Mouse (Mus musculus) ovary, postnatal 36 days (tissue): ENCODE results near the gene Gmppb.
A peak's percentile ranks its signal among the peaks of the same experiment; 100 is the strongest.

ENCODE experiments used
- DNase-seq: peaks from one replicate; pipeline ENCODE4 v3.0.0; 2022; ENCODE audit warnings: low spot score, mixed read lengths

The Gmppb gene

DNA sequence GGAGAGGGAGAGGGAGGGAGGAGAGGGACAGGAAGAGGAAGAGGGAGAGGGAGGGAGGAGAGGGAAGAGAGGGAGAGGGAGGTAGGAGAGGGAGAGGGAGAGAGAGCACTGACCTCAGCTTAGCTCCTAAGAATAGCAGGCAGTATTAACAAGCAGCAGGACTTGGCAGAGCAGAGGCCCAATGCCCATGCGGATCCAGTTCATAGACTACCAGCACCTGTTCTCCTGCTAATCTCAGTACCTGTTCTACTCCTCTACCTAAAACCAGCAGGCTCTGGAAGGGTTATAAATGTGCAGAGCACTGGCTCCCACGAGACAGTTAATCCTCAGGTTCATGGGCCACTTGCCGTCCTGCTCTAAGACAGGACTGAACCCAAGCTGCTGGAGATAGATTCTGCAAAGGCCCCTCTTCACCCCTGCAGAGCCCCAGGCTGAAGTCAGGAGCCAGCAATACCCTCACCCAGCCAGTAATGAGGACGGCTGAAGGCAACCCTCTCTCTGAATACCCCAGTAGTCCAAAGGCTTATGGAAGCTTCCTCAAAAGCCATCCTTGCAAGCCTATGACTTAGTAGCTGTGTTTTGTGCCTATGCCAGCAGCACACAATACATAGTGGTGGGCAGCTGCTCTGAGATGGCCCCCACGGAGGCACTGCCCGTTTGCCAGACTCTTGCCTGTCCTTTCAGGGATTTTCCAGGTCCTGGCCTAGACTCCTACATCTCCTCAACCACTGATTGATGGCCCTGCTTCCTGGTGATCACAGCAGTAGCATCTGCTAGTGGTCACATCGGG lies 24.3 kb downstream of the Gmppb start:
- no peak for DNase-seq

DNA sequence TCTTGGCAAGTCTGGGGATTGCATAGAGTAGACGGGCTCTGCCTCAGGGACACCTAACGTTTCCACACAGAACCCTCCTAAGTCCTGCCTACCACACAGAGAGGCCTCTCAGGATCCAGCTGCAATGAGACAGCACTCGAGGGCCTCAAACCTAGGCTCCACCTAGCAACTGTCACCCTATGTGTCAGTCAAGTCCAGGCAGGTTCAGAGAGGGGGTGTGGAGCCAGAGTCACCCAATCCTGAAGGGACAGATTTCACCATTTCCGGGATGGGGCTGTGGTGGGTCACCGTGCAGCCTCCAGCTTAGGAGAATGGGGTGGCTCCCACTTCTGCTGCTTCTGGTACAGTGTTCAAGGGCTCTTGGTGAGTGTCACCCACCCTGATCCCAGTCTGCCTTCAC lies 31.1 kb downstream of the Gmppb start, which contains the start of gene Mst1:
Gene Mst1, plus strand, starts transcription at position 269 of the 400 bp plus-strand sequence.
- no peak for DNase-seq

DNA sequence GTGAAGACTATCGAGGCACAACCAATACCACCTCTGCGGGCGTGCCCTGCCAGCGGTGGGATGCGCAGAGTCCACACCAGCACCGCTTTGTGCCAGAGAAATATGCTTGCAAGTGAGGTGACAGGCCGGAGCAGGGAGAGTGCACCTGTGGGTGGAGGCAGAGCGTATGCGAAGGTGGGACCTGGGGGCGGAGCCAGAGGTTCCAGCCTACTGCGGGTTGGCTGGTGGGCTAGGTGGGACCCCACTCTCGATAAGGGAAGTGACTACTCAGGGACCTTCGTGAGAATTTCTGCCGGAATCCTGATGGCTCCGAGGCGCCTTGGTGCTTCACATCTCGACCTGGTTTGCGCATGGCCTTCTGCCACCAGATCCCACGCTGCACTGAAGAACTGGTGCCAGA lies 33.5 kb downstream of the Gmppb start:
- no peak for DNase-seq

DNA sequence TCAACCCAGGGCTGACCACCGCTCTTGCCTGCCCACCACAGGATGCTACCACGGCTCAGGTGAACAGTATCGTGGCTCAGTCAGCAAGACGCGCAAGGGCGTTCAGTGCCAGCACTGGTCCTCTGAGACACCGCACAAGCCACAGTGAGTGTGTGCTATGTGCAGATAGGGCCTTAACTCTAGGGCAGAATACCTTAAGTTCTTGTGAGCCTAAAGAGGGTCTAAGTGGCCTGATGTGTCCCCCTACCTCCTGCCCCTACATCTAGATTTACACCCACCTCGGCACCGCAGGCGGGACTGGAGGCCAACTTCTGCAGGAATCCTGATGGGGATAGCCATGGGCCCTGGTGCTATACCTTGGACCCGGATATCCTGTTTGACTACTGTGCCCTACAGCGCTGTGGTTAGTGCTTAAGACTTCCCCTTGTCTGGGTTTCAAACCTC lies 34.0 kb downstream of the Gmppb start, which contains the start of gene Rnf123:
Gene Rnf123, minus strand, starts transcription at position 359 of the 444 bp plus-strand sequence.
- no peak for DNase-seq

DNA sequence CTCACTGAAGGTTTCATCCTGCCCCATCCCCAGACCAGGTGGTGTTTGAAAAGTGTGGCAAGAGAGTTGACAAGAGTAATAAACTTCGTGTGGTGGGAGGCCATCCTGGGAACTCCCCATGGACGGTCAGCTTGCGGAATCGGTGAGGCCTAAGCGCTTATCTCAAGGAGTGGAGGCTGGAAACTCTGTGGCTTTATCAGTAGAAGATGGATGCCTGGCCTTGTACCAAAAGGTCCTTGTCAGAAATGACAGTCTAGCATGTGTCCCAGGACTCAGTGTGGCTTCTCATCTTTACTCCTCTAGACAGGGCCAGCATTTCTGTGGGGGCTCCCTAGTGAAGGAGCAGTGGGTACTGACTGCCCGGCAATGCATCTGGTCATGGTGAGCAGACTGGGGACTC lies 34.5 kb downstream of the Gmppb start:
- DNase-seq, result no peak

DNA sequence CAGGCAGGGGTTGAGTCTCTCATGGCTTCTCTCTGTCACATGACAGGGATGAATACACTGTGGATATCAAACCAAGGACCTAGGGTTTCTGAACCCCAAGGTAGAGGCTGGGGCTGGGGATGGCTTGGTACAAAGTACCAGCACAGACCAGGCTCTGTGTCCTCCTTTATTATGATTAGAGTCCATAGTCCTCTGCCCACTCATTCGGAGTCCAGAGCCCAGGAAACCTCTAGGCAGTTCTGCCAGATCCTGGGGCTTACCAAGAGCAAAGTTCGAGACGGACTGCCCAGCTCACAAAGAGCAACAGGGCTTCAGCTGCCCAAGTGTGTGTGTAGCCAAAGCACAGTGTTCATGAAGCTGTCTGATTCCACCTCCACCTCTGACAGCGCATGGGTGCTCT lies 36.2 kb downstream of the Gmppb start:
- no peak for DNase-seq

DNA sequence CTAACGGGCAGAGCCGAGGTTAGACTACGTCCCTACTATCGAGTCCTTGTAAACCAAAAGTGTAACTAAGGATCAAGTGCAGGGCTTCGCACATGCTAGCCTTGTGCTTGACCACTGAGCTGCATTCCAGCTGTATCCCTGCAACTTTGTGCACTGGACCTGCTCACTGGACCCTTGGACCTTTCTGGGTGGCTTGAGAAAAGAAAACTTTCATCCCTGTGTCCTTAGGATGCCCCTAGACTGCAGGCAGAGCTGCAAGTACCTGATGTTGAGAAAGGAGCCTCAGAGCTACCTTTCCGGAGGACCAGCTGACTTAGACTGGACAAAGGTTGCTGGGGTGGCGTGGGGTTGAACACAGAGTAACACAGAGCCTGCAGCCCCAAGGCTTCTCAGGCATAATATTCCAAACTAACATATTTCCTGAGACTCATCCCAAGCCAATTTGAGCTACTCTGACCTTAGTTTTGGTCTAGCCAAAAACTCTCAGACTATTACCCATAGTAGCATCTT lies 41.6 kb downstream of the Gmppb start:
- no peak for DNase-seq

DNA sequence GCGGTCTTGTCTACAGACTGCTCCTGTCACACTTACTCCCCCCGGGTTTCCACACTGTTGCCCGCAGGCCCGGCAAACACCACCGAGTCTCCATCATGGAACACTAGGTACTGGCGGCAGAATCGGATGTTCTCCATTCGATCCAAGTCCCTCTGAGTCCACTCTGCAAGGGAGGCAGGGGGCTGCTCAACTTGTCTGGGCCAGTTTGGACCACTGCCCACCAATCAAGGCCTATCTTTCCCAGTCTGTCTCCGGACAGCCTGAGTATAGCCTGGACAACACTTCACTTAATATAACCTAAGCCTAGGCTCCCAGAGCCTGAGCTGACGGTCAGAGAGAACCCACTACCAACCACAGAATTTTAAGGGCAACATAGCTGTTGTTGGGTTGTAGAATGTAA lies 44.5 kb downstream of the Gmppb start:
- no peak for DNase-seq

DNA sequence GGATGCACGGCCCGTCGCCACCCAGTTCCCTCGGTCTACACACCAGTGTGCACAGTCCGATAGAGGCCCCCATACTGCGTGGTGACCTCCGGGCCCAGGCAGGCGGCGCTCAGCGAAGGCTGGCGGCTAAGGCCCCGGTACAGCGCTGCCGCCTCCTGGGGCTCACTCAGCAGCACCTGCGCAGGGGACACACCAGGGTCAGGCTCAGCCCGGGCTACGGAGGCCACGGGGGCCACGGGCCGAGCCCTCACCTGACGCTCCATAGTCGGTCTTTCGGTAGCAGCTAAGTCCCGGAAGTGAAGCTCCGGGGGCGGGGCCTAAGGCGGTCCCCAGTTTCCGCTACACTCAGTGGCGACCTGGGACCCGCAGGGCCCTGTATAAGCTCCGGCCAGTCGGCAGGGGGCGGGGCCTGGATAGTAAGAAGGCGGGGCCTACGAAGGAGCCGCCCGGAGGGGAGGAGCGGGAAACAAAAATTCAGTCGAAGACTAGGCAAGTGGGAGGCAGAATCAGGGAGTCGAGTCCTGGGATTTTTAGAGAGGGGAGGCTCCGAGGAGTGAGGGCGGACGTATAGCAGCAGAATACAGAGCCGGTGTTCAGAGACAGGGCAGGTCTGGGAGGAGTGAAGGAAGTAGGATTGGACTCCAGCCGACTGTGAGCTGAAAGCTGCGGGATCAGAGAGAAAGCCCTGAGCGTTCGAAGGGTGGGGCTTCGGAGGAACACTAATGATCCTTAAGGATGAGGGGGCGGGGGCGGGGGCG lies 45.3 kb downstream of the Gmppb start, which contains the start of gene Apeh:
Gene Apeh, minus strand, starts transcription at position 423 of the 758 bp plus-strand sequence.
- DNase-seq, result peak; percentile 96

DNA sequence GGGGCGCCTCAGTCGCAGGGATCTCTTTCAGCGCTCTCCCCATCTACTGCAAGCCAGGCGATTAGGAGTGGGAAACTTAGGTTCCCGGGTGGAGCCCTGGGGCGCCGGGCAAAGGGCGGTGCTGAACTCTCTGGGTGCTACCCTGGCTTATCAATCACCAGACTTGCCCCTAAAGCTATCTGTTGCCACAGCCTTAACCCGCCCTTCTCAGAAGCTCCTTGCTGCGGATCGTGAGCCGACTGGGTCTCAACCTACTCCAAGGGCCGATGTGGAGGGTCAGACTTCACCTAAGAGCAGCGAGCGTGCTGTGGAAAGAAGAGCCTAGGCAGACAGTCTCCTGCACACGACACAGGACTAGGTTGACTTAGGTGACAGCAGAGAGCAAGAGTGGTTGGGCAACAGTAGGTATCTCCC lies 46.0 kb downstream of the Gmppb start:
- DNase-seq, result no peak

DNA sequence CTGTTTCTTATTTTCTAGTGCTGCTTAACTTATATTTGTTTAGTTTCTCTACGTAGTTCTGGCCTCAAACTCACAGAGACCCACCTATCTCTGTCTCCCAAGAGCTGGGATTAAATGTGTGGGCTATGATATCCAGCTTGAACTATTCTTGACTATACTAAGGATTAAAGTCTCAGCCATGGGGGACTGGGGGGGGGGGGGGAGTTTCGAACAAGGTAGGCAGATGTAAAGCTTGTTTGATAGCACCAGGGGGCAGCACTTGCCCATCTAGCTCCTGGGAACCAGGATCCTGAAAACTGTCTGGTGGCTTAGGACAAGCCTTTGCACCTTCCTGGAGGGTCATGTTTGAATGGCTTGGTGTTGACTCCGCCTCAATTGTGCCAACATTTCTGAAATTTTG lies 46.5 kb downstream of the Gmppb start:
- DNase-seq, result no peak

DNA sequence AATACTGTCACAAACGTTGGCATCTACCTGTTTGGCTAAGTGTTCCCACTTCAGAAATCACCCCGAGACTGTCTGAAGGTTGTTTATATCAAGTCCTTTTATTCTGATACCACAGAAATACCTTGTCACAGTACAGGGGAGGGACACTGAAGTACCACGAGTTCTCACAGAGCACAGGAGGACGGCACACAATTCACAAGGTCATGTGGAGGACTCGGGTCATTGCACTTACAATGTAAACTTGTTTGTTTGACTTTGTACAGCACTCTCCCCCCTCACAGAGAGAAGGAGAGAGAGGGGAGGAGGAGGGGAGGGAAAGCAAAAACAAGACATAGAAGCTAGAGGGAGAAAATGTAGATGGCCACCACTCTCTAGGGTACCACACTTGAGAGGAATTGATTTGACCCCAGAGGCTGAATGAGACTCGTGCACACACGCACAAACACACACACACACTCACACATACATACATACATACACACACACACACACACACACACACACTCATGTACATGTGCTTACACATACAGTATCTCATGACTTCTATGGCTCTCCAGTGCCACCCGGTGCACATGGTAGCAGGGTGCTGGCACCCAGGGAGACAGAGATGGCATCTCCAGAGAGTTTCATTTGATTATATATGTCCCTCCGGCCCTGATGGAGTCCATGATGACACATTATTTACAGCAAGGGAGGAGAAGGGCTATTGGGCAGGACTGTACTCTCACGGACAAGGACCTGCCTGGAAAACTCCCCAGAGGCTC lies 47.1 kb downstream of the Gmppb start:
- DNase-seq, result no peak

DNA sequence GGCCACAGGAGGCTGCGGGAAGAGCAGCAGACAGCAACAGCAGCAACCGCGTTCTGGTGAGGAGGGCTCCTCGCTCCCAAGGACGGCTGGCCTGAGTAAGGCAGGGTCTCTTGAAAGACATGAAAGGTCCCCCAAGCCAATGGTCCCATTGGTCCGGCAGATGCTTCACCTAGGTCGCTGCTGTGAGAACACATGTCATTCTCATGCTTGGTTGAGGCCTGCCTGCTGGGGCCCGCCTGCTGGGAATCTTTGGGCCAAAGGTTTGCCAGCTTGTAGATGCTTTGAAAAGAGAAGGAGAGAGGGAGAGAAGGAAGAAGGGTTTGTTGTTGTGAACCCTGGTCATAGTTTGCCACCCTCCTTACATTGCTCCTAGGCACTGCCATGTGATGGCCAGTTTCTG lies 50.6 kb downstream of the Gmppb start:
- no peak for DNase-seq
